Mouse (Mus musculus) embryonic facial prominence, embryonic 12.5 days (tissue): ENCODE data around the gene Gm10100. TPM values are rescaled to one million over a fixed set of nuclear protein-coding genes. Genes with fewer than 3 reads are reported as not detected.
"Not testable (repeated sequence)": the region's sequence is repeated elsewhere in the genome, so short reads cannot be mapped to it uniquely, and the experiment has no call there.

Experiments used
- ATAC-seq: fragments of 200-750 bp; cut with Nextera tagmentation; 2 replicates; pipeline ENCODE4 v1.8.0; 2017; ENCODE audit not compliant: insufficient number of reproducible peaks, insufficient read depth, low FRiP score, low TSS enrichment
- H3K27ac ChIP-seq: fragments of 300-500 bp; sonication (generic); 2 replicates; pipeline ENCODE4 v1.5.1; 2016; ENCODE audit warnings: mild to moderate bottlenecking
- H3K27me3 ChIP-seq: fragments of 300-500 bp; sonication (generic); 2 replicates; pipeline ENCODE4 v1.6.1; 2016; ENCODE audit warnings: mild to moderate bottlenecking, moderate library complexity
- H3K36me3 ChIP-seq: fragments of 300-500 bp; sonication (generic); 2 replicates; pipeline ENCODE4 v1.6.1; 2016; ENCODE audit warnings: mild to moderate bottlenecking
- H3K4me1 ChIP-seq: fragments of 300-500 bp; sonication (generic); 2 replicates; pipeline ENCODE4 v1.6.1; 2016
- H3K4me2 ChIP-seq: fragments of 300-500 bp; sonication (generic); replicated peaks from 2 replicates; pipeline ENCODE4 v1.6.1; 2016; ENCODE audit warnings: mild to moderate bottlenecking, moderate library complexity
- H3K4me3 ChIP-seq: fragments of 300-500 bp; sonication (generic); 2 replicates; pipeline ENCODE4 v1.5.1; 2016; ENCODE audit warnings: mild to moderate bottlenecking
- H3K9ac ChIP-seq: fragments of 300-500 bp; sonication (generic); 2 replicates; pipeline ENCODE4 v1.6.1; 2016; ENCODE audit warnings: mild to moderate bottlenecking, moderate library complexity
- H3K9me3 ChIP-seq: fragments of 300-500 bp; sonication (generic); 2 replicates; pipeline ENCODE4 v1.6.1; 2016; ENCODE audit warnings: mild to moderate bottlenecking, moderate library complexity
- WGBS: fragments of 180-500 bp; shearing (Covaris S2); methylation state at CpG from one replicate; pipeline ENCODE4 v1.1.7; 2016; 5-methylcytosine and 5-hydroxymethylcytosine counted together
- polyA plus RNA-seq: library from polyadenylated mRNA; unstranded; fragments of >200 nt; fragmentation: Nextera tagmentation; extraction: Ambion mirVana; gene quantifications from 2 replicates; pipeline ENCODE4 v1.2.1, GENCODE M21; 2016

Gm10100 gene
- polyA plus RNA-seq, 1 experiment from 2014 or later: not detected

DNA sequence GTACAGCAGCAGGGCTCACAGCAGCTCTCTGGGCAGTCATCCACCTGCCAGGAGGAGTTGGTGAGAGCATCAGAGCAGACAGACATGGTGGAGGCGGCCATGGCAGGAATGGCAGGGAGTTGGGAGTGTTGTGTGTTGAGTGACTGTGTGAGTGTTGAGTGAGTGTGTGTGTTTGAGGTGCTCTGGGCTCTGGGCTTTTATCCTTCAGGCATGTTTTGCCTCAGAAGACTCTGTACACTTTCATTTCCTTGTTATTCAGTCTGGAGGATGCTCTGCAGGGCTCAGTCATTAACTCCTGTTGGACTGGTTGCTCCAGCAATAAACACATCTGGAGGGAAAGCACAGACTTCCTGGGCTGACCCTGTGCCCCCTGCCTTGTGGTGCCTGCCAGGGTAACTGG, 33.3 kb downstream of the Gm10100 start, which contains the start of gene Gm3233:
Gm3233 (minus strand) TSS at position 101 of the 400 bp plus-strand sequence.
- not testable (repeated sequence) for H3K4me1 ChIP-seq, H3K9me3 ChIP-seq, H3K27me3 ChIP-seq, H3K4me3 ChIP-seq, H3K27ac ChIP-seq, H3K4me2 ChIP-seq, ATAC-seq, H3K36me3 ChIP-seq, H3K9ac ChIP-seq
- WGBS: 40% methylated on average over 1 of the region's 1 CpGs

DNA sequence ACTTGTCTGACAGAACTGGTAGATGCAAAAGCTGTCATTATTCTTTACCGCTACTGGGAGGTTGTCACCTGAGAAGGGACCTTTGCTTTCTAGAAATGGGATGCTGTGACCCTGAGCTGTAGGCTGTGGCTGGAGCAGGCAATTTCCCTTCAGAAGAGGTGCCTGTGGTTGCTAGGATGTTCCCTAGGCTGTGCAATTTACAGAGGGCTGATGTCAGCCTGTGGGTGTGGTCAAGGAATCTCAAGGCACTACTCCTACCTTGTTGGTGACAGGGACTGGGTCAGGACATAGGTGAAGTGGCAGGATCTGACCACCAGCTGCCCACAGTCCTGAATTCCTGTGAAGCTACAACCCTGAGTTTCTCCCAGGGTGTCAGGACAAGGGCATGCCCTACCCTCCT, 43.4 kb downstream of the Gm10100 start:
- no peaks in the 10 kb centered on the region for H3K27me3 ChIP-seq
- no peak overlapping the region for H3K4me2 ChIP-seq
- H3K4me3 ChIP-seq: no peak overlapping the region
- H3K36me3 ChIP-seq: no peaks in the 10 kb centered on the region
- no peaks in the 10 kb centered on the region for H3K9me3 ChIP-seq
- H3K9ac ChIP-seq: no peak overlapping the region
- WGBS: 57% methylated on average over 1 of the region's 1 CpGs
- no peak for ATAC-seq
- H3K27ac ChIP-seq: no peak overlapping the region
- no peaks in the 10 kb centered on the region for H3K4me1 ChIP-seq

DNA sequence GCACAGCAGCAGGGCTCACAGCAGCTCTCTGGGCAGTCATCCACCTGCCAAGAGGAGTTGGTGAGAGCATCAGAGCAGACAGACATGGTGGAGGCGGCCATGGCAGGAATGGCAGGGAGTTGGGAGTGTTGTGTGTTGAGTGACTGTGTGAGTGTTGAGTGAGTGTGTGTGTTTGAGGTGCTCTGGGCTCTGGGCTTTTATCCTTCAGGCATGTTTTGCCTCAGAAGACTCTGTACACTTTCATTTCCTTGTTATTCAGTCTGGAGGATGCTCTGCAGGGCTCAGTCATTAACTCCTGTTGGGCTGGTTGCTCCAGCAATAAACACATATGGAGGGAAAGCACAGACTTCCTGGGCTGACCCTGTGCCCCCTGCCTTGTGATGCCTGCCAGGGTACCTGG, 44.9 kb downstream of the Gm10100 start, which contains the start of gene Gm3238:
Gm3238 (minus strand) TSS at position 101 of the 400 bp plus-strand sequence.
- not testable (repeated sequence) for H3K9me3 ChIP-seq, H3K27me3 ChIP-seq, H3K9ac ChIP-seq, H3K27ac ChIP-seq, ATAC-seq, H3K4me2 ChIP-seq, H3K36me3 ChIP-seq, H3K4me3 ChIP-seq, H3K4me1 ChIP-seq
- 67% methylated on average over 1 of the region's 1 CpGs for WGBS

DNA sequence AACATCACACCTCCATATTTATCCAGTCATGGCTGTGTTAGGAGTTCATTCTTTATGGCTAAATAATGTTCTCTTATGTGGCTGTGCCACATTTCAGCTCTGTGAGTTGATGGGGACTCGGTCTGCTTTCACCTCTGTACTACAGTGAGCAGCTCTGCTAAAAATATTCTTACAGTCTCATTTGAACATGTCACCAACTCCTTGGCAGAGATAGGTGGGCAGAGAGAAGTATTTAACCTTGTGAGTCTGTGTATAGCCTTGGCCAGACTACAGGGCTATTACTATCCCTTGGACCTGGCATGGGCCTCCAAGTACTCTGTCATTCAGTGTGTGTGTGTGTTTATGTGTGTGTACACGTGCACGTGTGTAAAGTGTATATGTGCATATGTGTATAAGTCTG, 45.9 kb downstream of the Gm10100 start:
- H3K4me3 ChIP-seq, H3K27ac ChIP-seq, H3K36me3 ChIP-seq, H3K27me3 ChIP-seq, H3K9me3 ChIP-seq, H3K4me1 ChIP-seq, H3K9ac ChIP-seq, H3K4me2 ChIP-seq, ATAC-seq: not testable (repeated sequence)
- 100% methylated on average over 2 of the region's 3 CpGs for WGBS

Other genes starting within 250 kb of the Gm10100 start
- 48.8 and 51.0 TPM in 2 replicates for gene Fam207a, start 210.7 kb upstream of the Gm10100 start, polyA plus RNA-seq
- 0.81 and 1.3 TPM in 2 replicates for gene Itgb2, start 196.2 kb upstream of the Gm10100 start, polyA plus RNA-seq
- gene Pttg1ip, start 144.8 kb upstream of the Gm10100 start, polyA plus RNA-seq: 92.5 and 94.4 TPM in 2 replicates
- 385 and 391 TPM in 2 replicates for gene Sumo3, start 120.4 kb upstream of the Gm10100 start, polyA plus RNA-seq
- 7.0 and 7.1 TPM in 2 replicates for gene Gm49325, start 120.3 kb upstream of the Gm10100 start, polyA plus RNA-seq
- gene Ube2g2, start 104.2 kb upstream of the Gm10100 start, polyA plus RNA-seq: 76.7 and 81.7 TPM in 2 replicates
- gene Tspear, start 39.9 kb upstream of the Gm10100 start, polyA plus RNA-seq: 0.32 and 0.69 TPM in 2 replicates
- gene Gm19402, start 35.7 kb upstream of the Gm10100 start, polyA plus RNA-seq: not detected in 2 replicates
- not detected in 2 replicates for gene Gm9508, start 29.3 kb upstream of the Gm10100 start, polyA plus RNA-seq
- gene Gm10272, start 19.9 kb upstream of the Gm10100 start, polyA plus RNA-seq: not detected in 2 replicates
- gene Gm10024, start 15.0 kb upstream of the Gm10100 start, polyA plus RNA-seq: not detected in 2 replicates
- gene Gm10142, start 10.7 kb upstream of the Gm10100 start, polyA plus RNA-seq: not detected in 2 replicates
- not detected in 2 replicates for gene Krtap12-1, start 5.9 kb upstream of the Gm10100 start, polyA plus RNA-seq
- not detected in 2 replicates for gene Gm18596, start 16.2 kb downstream of the Gm10100 start, polyA plus RNA-seq
- gene Gm9736, start 24.9 kb downstream of the Gm10100 start, polyA plus RNA-seq: not detected in 2 replicates
- not detected in 2 replicates for gene Gm3233, start 33.2 kb downstream of the Gm10100 start, polyA plus RNA-seq
- not detected in 2 replicates for gene Gm3238, start 44.8 kb downstream of the Gm10100 start, polyA plus RNA-seq
- not detected in 2 replicates for gene Gm7138, start 50.5 kb downstream of the Gm10100 start, polyA plus RNA-seq
- gene Gm3250, start 56.1 kb downstream of the Gm10100 start, polyA plus RNA-seq: not detected in 2 replicates
- gene Gm7137, start 61.7 kb downstream of the Gm10100 start, polyA plus RNA-seq: not detected in 2 replicates
- not detected in 2 replicates for gene Gm9639, start 68.6 kb downstream of the Gm10100 start, polyA plus RNA-seq
- gene Gm19668, start 72.6 kb downstream of the Gm10100 start, polyA plus RNA-seq: not detected in 2 replicates
- not detected in 2 replicates for gene Gm9507, start 85.4 kb downstream of the Gm10100 start, polyA plus RNA-seq
- not detected in 2 replicates for gene Gm2696, start 88.2 kb downstream of the Gm10100 start, polyA plus RNA-seq
- not detected in 2 replicates for gene Krtap10-4, start 100.6 kb downstream of the Gm10100 start, polyA plus RNA-seq
- gene Krtap10-10, start 109.5 kb downstream of the Gm10100 start, polyA plus RNA-seq: not detected in 2 replicates
- not detected in 2 replicates for gene Gm36176, start 120.3 kb downstream of the Gm10100 start, polyA plus RNA-seq
- not detected in 2 replicates for gene Gm10318, start 126.4 kb downstream of the Gm10100 start, polyA plus RNA-seq
- gene Gm3285, start 135.5 kb downstream of the Gm10100 start, polyA plus RNA-seq: not detected in 2 replicates
- 4.4 and 4.7 TPM in 2 replicates for gene Lrrc3, start 176.1 kb downstream of the Gm10100 start, polyA plus RNA-seq
- 0.72 and 0.87 TPM in 2 replicates for gene Trpm2, start 244.1 kb downstream of the Gm10100 start, polyA plus RNA-seq